Mouse (Mus musculus) lung, postnatal 0 days (tissue): ENCODE data around the gene Mafk. TPM values are rescaled to one million over a fixed set of nuclear protein-coding genes. Genes with fewer than 3 reads are reported as not detected.
A peak's percentile ranks its signal among the peaks of the same experiment; 100 is the strongest.

Experiments used
- ATAC-seq: fragments of 200-750 bp; cut with Nextera tagmentation; 2 replicates; pipeline ENCODE4 v1.8.0; 2017; ENCODE audit warnings: moderate library complexity
- DNase-seq: peaks from one replicate; pipeline ENCODE4 v3.0.0-alpha.2; 2016; ENCODE audit warnings: low spot score
- H3K27ac ChIP-seq: fragments of 300-500 bp; sonication (generic); 2 replicates; pipeline ENCODE4 v1.5.1; 2014; ENCODE audit warnings: antibody characterized with exemption, mild to moderate bottlenecking, low read length, mixed read lengths
- H3K27me3 ChIP-seq: fragments of 300-500 bp; sonication (generic); replicated peaks from 2 replicates; pipeline ENCODE4 v1.6.1; 2014; ENCODE audit warnings: low read length, mixed read lengths; ENCODE audit not compliant: insufficient read depth
- H3K36me3 ChIP-seq: fragments of 300-500 bp; sonication (generic); 2 replicates; pipeline ENCODE4 v1.6.1; 2014; ENCODE audit warnings: low read length, mixed read lengths; ENCODE audit not compliant: insufficient read depth
- H3K4me1 ChIP-seq: fragments of 300-500 bp; sonication (generic); 2 replicates; pipeline ENCODE4 v1.6.1; 2014; ENCODE audit warnings: antibody characterized with exemption, low read depth, low read length, mixed read lengths; ENCODE audit not compliant: insufficient read depth
- H3K4me2 ChIP-seq: fragments of 300-500 bp; sonication (generic); replicated peaks from 2 replicates; pipeline ENCODE4 v1.6.1; 2014; ENCODE audit warnings: low read depth, mild to moderate bottlenecking, low read length, moderate library complexity, mixed read lengths
- H3K4me3 ChIP-seq: fragments of 300-500 bp; sonication (generic); 2 replicates; pipeline ENCODE4 v1.5.1; 2014; ENCODE audit warnings: low read depth, low read length
- H3K9ac ChIP-seq: fragments of 300-500 bp; sonication (generic); replicated peaks from 2 replicates; pipeline ENCODE4 v1.6.1; 2014; ENCODE audit warnings: low read depth, mild to moderate bottlenecking
- H3K9me3 ChIP-seq: fragments of 300-500 bp; sonication (generic); 2 replicates; pipeline ENCODE4 v1.6.1; 2016; ENCODE audit warnings: low read length, mixed read lengths
- CTCF ChIP-seq: IDR thresholded peaks from 2 replicates; pipeline ENCODE4 v1.5.1; 2016; ENCODE audit warnings: antibody characterized with exemption, mild to moderate bottlenecking
- EP300 ChIP-seq: IDR thresholded peaks from 2 replicates; pipeline ENCODE4 v1.6.1; 2016; ENCODE audit warnings: antibody characterized with exemption, mild to moderate bottlenecking, control low read depth
- WGBS: fragments of 180-500 bp; shearing (Covaris S2); extraction: QIAGEN DNeasy Blood & Tissue Kit; methylation state at CpG from one replicate; pipeline ENCODE4 v1.1.7; 2014; 5-methylcytosine and 5-hydroxymethylcytosine counted together
- polyA plus RNA-seq: library from polyadenylated mRNA; unstranded; fragments of >200 nt; fragmentation: Nextera tagmentation; extraction: Ambion mirVana; gene quantifications from 2 replicates; pipeline ENCODE4 v1.2.1, GENCODE M21; 2015

The Mafk gene
- polyA plus RNA-seq, 1 experiment from 2014 or later = 38.5 TPM

- DNase-seq (peak; percentile 76), ATAC-seq (peak; percentile 95)
- H3K9me3 ChIP-seq = no peaks in the 10 kb centered on the region
- no peaks in the 10 kb centered on the region for H3K27me3 ChIP-seq
- TF ChIP-seq EP300 = no peak
- TF ChIP-seq CTCF = no peak
- H3K4me1 ChIP-seq = peaks cover 6% of the 10 kb centered on the region; the same call in 1 of the 2 replicates
- 1% methylated on average over 43 of the region's 43 CpGs for WGBS
- peak within 1 kb of the TSS; percentile 33 for H3K27ac ChIP-seq
- H3K4me3 ChIP-seq = peak within 1 kb of the TSS; percentile 71
- H3K9ac ChIP-seq = peak within 1 kb of the TSS; percentile 70
- peaks cover 4% of the 10 kb centered on the region; the same call in 1 of the 2 replicates for H3K36me3 ChIP-seq
- peak within 1 kb of the TSS; percentile 90 for H3K4me2 ChIP-seq
Measured at GRCm38 (mm10) chr5:139826357-139827055, 35.2 kb downstream of the Mafk start, which contains the start of the genes Gm26938 and Psmg3. Gm26938 (minus strand) TSS chr5:139826407. Psmg3 (minus strand) TSS chr5:139826885.

- WGBS = 100% methylated on average over 1 of the region's 1 CpGs
- H3K4me2 ChIP-seq = no peak overlapping the region
- H3K4me1 ChIP-seq = peaks cover 6% of the 10 kb centered on the region; the same call in 1 of the 2 replicates
Measured at GRCm38 (mm10) chr5:139827593-139827992, 36.3 kb downstream of the Mafk start.

GRCm38 (mm10) chr5:139829384-139829783, 38.1 kb downstream of the Mafk start:
- H3K27ac ChIP-seq = no peak overlapping the region
- no peaks in the 10 kb centered on the region for H3K27me3 ChIP-seq
- no peak for TF ChIP-seq EP300
- no peak for TF ChIP-seq CTCF

More at GRCm38 (mm10) chr5:139827593-139827992, 36.3 kb downstream of the Mafk start:
- Histone ChIP-seq H3K27ac (no peak overlapping the region), H3K27me3 (no peaks in the 10 kb centered on the region), H3K9ac (no peak overlapping the region), H3K9me3 (no peaks in the 10 kb centered on the region), H3K36me3 (peaks cover 4% of the 10 kb centered on the region; the same call in 1 of the 2 replicates), H3K4me3 (no peak overlapping the region)
- peak; percentile 46 for TF ChIP-seq CTCF
- no peak for TF ChIP-seq EP300
- no peak for DNase-seq
- no peak for ATAC-seq

GRCm38 (mm10) chr5:139830734-139831133, 39.4 kb downstream of the Mafk start:
- DNase-seq = peak; percentile 39
- no peak overlapping the region for H3K4me2 ChIP-seq
- H3K9me3 ChIP-seq = no peaks in the 10 kb centered on the region
- no peaks in the 10 kb centered on the region for H3K27me3 ChIP-seq
- H3K9ac ChIP-seq = no peak overlapping the region
- no peaks in the 10 kb centered on the region for H3K36me3 ChIP-seq
- WGBS = 73% methylated on average over 3 of the region's 3 CpGs
- ATAC-seq = no peak
- no peak overlapping the region for H3K27ac ChIP-seq
- TF ChIP-seq CTCF = no peak
- TF ChIP-seq EP300 = no peak
- no peak overlapping the region for H3K4me3 ChIP-seq
- H3K4me1 ChIP-seq = peaks cover 6% of the 10 kb centered on the region; the same call in 1 of the 2 replicates

More at GRCm38 (mm10) chr5:139829384-139829783, 38.1 kb downstream of the Mafk start:
- no peak overlapping the region for H3K4me2 ChIP-seq
- 72% methylated on average over 13 of the region's 13 CpGs for WGBS
- H3K9me3 ChIP-seq = no peaks in the 10 kb centered on the region
- peaks cover 6% of the 10 kb centered on the region; the same call in 1 of the 2 replicates for H3K4me1 ChIP-seq
- DNase-seq (no peak), ATAC-seq (no peak)
- H3K9ac ChIP-seq = no peak overlapping the region
- no peaks in the 10 kb centered on the region for H3K36me3 ChIP-seq
- no peak overlapping the region for H3K4me3 ChIP-seq

GRCm38 (mm10) chr5:139832125-139832524, 40.8 kb downstream of the Mafk start:
- H3K27ac ChIP-seq = no peak overlapping the region
- H3K9ac ChIP-seq = no peak overlapping the region
- no peak overlapping the region for H3K4me2 ChIP-seq
- TF ChIP-seq EP300 (no peak), CTCF (no peak)
- no peaks in the 10 kb centered on the region for H3K4me1 ChIP-seq
- no peak overlapping the region for H3K4me3 ChIP-seq
- no peaks in the 10 kb centered on the region for H3K36me3 ChIP-seq
- WGBS = 60% methylated on average over 7 of the region's 7 CpGs
- ATAC-seq (no peak), DNase-seq (no peak)
- no peaks in the 10 kb centered on the region for H3K27me3 ChIP-seq
- H3K9me3 ChIP-seq = no peaks in the 10 kb centered on the region

- Histone ChIP-seq H3K4me2 (no peak overlapping the region), H3K4me3 (no peak overlapping the region), H3K4me1 (no peaks in the 10 kb centered on the region), H3K9me3 (no peaks in the 10 kb centered on the region), H3K27ac (no peak overlapping the region), H3K27me3 (no peaks in the 10 kb centered on the region), H3K36me3 (no peaks in the 10 kb centered on the region), H3K9ac (no peak overlapping the region)
- 79% methylated on average over 7 of the region's 7 CpGs for WGBS
- no peak for DNase-seq
- TF ChIP-seq CTCF (no peak), EP300 (no peak)
- no peak for ATAC-seq
Measured at GRCm38 (mm10) chr5:139835706-139836105, 44.4 kb downstream of the Mafk start.
